Mouse (Mus musculus) embryonic facial prominence, embryonic 12.5 days (tissue): ENCODE data around the gene Taar7f. TPM values are rescaled to one million over a fixed set of nuclear protein-coding genes. Genes with fewer than 3 reads are reported as not detected.
"Not testable (repeated sequence)": the region's sequence is repeated elsewhere in the genome, so short reads cannot be mapped to it uniquely, and the experiment has no call there.

ENCODE experiments used
- ATAC-seq: fragments of 200-750 bp; cut with Nextera tagmentation; 2 replicates; pipeline ENCODE4 v1.8.0; 2017; ENCODE audit not compliant: insufficient number of reproducible peaks, insufficient read depth, low FRiP score, low TSS enrichment
- H3K27ac ChIP-seq: fragments of 300-500 bp; sonication (generic); 2 replicates; pipeline ENCODE4 v1.5.1; 2016; ENCODE audit warnings: mild to moderate bottlenecking
- H3K27me3 ChIP-seq: fragments of 300-500 bp; sonication (generic); 2 replicates; pipeline ENCODE4 v1.6.1; 2016; ENCODE audit warnings: mild to moderate bottlenecking, moderate library complexity
- H3K36me3 ChIP-seq: fragments of 300-500 bp; sonication (generic); 2 replicates; pipeline ENCODE4 v1.6.1; 2016; ENCODE audit warnings: mild to moderate bottlenecking
- H3K4me1 ChIP-seq: fragments of 300-500 bp; sonication (generic); 2 replicates; pipeline ENCODE4 v1.6.1; 2016
- H3K4me2 ChIP-seq: fragments of 300-500 bp; sonication (generic); replicated peaks from 2 replicates; pipeline ENCODE4 v1.6.1; 2016; ENCODE audit warnings: mild to moderate bottlenecking, moderate library complexity
- H3K4me3 ChIP-seq: fragments of 300-500 bp; sonication (generic); 2 replicates; pipeline ENCODE4 v1.5.1; 2016; ENCODE audit warnings: mild to moderate bottlenecking
- H3K9ac ChIP-seq: fragments of 300-500 bp; sonication (generic); 2 replicates; pipeline ENCODE4 v1.6.1; 2016; ENCODE audit warnings: mild to moderate bottlenecking, moderate library complexity
- H3K9me3 ChIP-seq: fragments of 300-500 bp; sonication (generic); 2 replicates; pipeline ENCODE4 v1.6.1; 2016; ENCODE audit warnings: mild to moderate bottlenecking, moderate library complexity
- WGBS: fragments of 180-500 bp; shearing (Covaris S2); methylation state at CpG from one replicate; pipeline ENCODE4 v1.1.7; 2016; 5-methylcytosine and 5-hydroxymethylcytosine counted together
- polyA plus RNA-seq: library from polyadenylated mRNA; unstranded; fragments of >200 nt; fragmentation: Nextera tagmentation; extraction: Ambion mirVana; gene quantifications from 2 replicates; pipeline ENCODE4 v1.2.1, GENCODE M21; 2016

Gene Taar7f
- polyA plus RNA-seq = not detected in 2 replicates

GRCm38 (mm10) chr10:24049210-24049609 lies at the start of gene Taar7f:
Gene Taar7f (plus strand): TSS chr10:24049510.
- no peaks in the 10 kb centered on the region for H3K4me1 ChIP-seq
- H3K4me3 ChIP-seq = no peak within 1 kb of the TSS
- no peaks in the 10 kb centered on the region for H3K27me3 ChIP-seq
- H3K27ac ChIP-seq = no peak within 1 kb of the TSS
- H3K9me3 ChIP-seq = no peaks in the 10 kb centered on the region
- H3K36me3 ChIP-seq = no peaks in the 10 kb centered on the region
- H3K4me2 ChIP-seq = no peak within 1 kb of the TSS
- ATAC-seq = no peak
- H3K9ac ChIP-seq = no peak within 1 kb of the TSS

- no peak within 1 kb of the TSS for H3K4me3 ChIP-seq
- no peak within 1 kb of the TSS for H3K4me2 ChIP-seq
- no peak within 1 kb of the TSS for H3K27ac ChIP-seq
- H3K4me1 ChIP-seq = no peaks in the 10 kb centered on the region
- no peak within 1 kb of the TSS for H3K9ac ChIP-seq
- 76% methylated on average over 1 of the region's 1 CpGs for WGBS
- no peaks in the 10 kb centered on the region for H3K27me3 ChIP-seq
- H3K36me3 ChIP-seq = no peaks in the 10 kb centered on the region
- H3K9me3 ChIP-seq = no peaks in the 10 kb centered on the region
- no peak for ATAC-seq
Observed at GRCm38 (mm10) chr10:23999639-24000038, 49.7 kb upstream of the Taar7f start, which contains the start of gene Taar7b. Gene Taar7b (plus strand): TSS chr10:23999939.

GRCm38 (mm10) chr10:24006442-24006841 lies 42.9 kb upstream of the Taar7f start:
- H3K9ac ChIP-seq = no peak overlapping the region
- no peak overlapping the region for H3K27ac ChIP-seq
- no peaks in the 10 kb centered on the region for H3K36me3 ChIP-seq
- no peak overlapping the region for H3K4me2 ChIP-seq
- ATAC-seq = no peak
- H3K9me3 ChIP-seq = no peaks in the 10 kb centered on the region
- WGBS = 68% methylated on average over 1 of the region's 1 CpGs
- no peaks in the 10 kb centered on the region for H3K27me3 ChIP-seq
- no peak overlapping the region for H3K4me3 ChIP-seq
- no peaks in the 10 kb centered on the region for H3K4me1 ChIP-seq

- H3K27me3 ChIP-seq = no peaks in the 10 kb centered on the region
- no peaks in the 10 kb centered on the region for H3K36me3 ChIP-seq
- no peak overlapping the region for H3K27ac ChIP-seq
- ATAC-seq = no peak
- no peak overlapping the region for H3K9ac ChIP-seq
- H3K9me3 ChIP-seq = no peaks in the 10 kb centered on the region
- no peak overlapping the region for H3K4me3 ChIP-seq
- 48% methylated on average over 2 of the region's 2 CpGs for WGBS
- no peaks in the 10 kb centered on the region for H3K4me1 ChIP-seq
- H3K4me2 ChIP-seq = no peak overlapping the region
Observed at GRCm38 (mm10) chr10:24007034-24007433, 42.3 kb upstream of the Taar7f start.

- no peak for ATAC-seq
- no peaks in the 10 kb centered on the region for H3K4me1 ChIP-seq
- no peak overlapping the region for H3K27ac ChIP-seq
Observed at GRCm38 (mm10) chr10:24008143-24008542, 41.2 kb upstream of the Taar7f start.

GRCm38 (mm10) chr10:24026922-24027321 lies 22.4 kb upstream of the Taar7f start, which contains the start of gene Taar7d:
Gene Taar7d (plus strand): TSS chr10:24027222.
- H3K27me3 ChIP-seq = no peaks in the 10 kb centered on the region
- no peak for ATAC-seq

More at GRCm38 (mm10) chr10:24008143-24008542, 41.2 kb upstream of the Taar7f start:
- Histone ChIP-seq H3K36me3 (no peaks in the 10 kb centered on the region), H3K4me2 (no peak overlapping the region), H3K9ac (no peak overlapping the region), H3K4me3 (no peak overlapping the region), H3K27me3 (no peaks in the 10 kb centered on the region), H3K9me3 (no peaks in the 10 kb centered on the region)
- WGBS = 84% methylated on average over 1 of the region's 1 CpGs

GRCm38 (mm10) chr10:24031347-24031746 lies 18.0 kb upstream of the Taar7f start:
- Histone ChIP-seq H3K4me1 (no peaks in the 10 kb centered on the region), H3K4me2 (no peak overlapping the region), H3K9ac (no peak overlapping the region), H3K27me3 (no peaks in the 10 kb centered on the region), H3K27ac (no peak overlapping the region), H3K9me3 (no peaks in the 10 kb centered on the region), H3K4me3 (no peak overlapping the region), H3K36me3 (no peaks in the 10 kb centered on the region)
- no peak for ATAC-seq

More at GRCm38 (mm10) chr10:24026922-24027321, 22.4 kb upstream of the Taar7f start, which contains the start of gene Taar7d:
- no peak within 1 kb of the TSS for H3K4me3 ChIP-seq
- no peak within 1 kb of the TSS for H3K27ac ChIP-seq
- H3K9ac ChIP-seq = no peak within 1 kb of the TSS
- no peaks in the 10 kb centered on the region for H3K9me3 ChIP-seq
- H3K36me3 ChIP-seq = no peaks in the 10 kb centered on the region
- no peaks in the 10 kb centered on the region for H3K4me1 ChIP-seq
- H3K4me2 ChIP-seq = no peak within 1 kb of the TSS

GRCm38 (mm10) chr10:24037314-24037713 lies 12.0 kb upstream of the Taar7f start, which contains the start of gene Taar7e:
Gene Taar7e (plus strand): TSS chr10:24037614.
- ATAC-seq = no peak
- H3K27me3 ChIP-seq = no peaks in the 10 kb centered on the region
- H3K9ac ChIP-seq = no peak within 1 kb of the TSS
- no peaks in the 10 kb centered on the region for H3K4me1 ChIP-seq
- no peak within 1 kb of the TSS for H3K4me2 ChIP-seq
- no peaks in the 10 kb centered on the region for H3K36me3 ChIP-seq
- 85% methylated on average over 2 of the region's 2 CpGs for WGBS
- no peak within 1 kb of the TSS for H3K4me3 ChIP-seq
- no peaks in the 10 kb centered on the region for H3K9me3 ChIP-seq
- H3K27ac ChIP-seq = no peak within 1 kb of the TSS

GRCm38 (mm10) chr10:24040120-24040869 lies 9.0 kb upstream of the Taar7f start:
- no peak overlapping the region for H3K4me2 ChIP-seq
- H3K27me3 ChIP-seq = no peaks in the 10 kb centered on the region
- no peak overlapping the region for H3K27ac ChIP-seq
- H3K4me3 ChIP-seq = no peak overlapping the region
- H3K36me3 ChIP-seq = no peaks in the 10 kb centered on the region
- no peaks in the 10 kb centered on the region for H3K9me3 ChIP-seq
- WGBS = 61% methylated on average over 2 of the region's 2 CpGs
- no peak overlapping the region for H3K9ac ChIP-seq
- H3K4me1 ChIP-seq = no peaks in the 10 kb centered on the region
- ATAC-seq = no peak

GRCm38 (mm10) chr10:24052039-24052438 lies 2.7 kb downstream of the Taar7f start:
- Histone ChIP-seq H3K9me3 (no peaks in the 10 kb centered on the region), H3K36me3 (no peaks in the 10 kb centered on the region), H3K27ac (no peak overlapping the region), H3K9ac (no peak overlapping the region), H3K4me2 (no peak overlapping the region), H3K4me1 (no peaks in the 10 kb centered on the region), H3K27me3 (no peaks in the 10 kb centered on the region), H3K4me3 (no peak overlapping the region)
- 63% methylated on average over 5 of the region's 5 CpGs for WGBS
- ATAC-seq = no peak

- Histone ChIP-seq H3K4me2 (no peak overlapping the region), H3K36me3 (no peaks in the 10 kb centered on the region), H3K27ac (no peak overlapping the region), H3K4me1 (no peaks in the 10 kb centered on the region), H3K27me3 (no peaks in the 10 kb centered on the region), H3K9me3 (no peaks in the 10 kb centered on the region), H3K9ac (no peak overlapping the region), H3K4me3 (no peak overlapping the region)
- ATAC-seq = no peak
- WGBS = 85% methylated on average over 3 of the region's 3 CpGs
Observed at GRCm38 (mm10) chr10:24058986-24059385, 9.7 kb downstream of the Taar7f start.

- not testable (repeated sequence) for H3K27ac ChIP-seq, H3K36me3 ChIP-seq, H3K4me1 ChIP-seq, H3K9me3 ChIP-seq, H3K4me3 ChIP-seq, H3K4me2 ChIP-seq, H3K27me3 ChIP-seq, H3K9ac ChIP-seq, ATAC-seq
- WGBS = 20% methylated on average over 2 of the region's 2 CpGs
Observed at GRCm38 (mm10) chr10:24074751-24075150, 25.4 kb downstream of the Taar7f start.
